ENCODE assay signal across 13 mouse cellular contexts in the genomic region with DNA sequence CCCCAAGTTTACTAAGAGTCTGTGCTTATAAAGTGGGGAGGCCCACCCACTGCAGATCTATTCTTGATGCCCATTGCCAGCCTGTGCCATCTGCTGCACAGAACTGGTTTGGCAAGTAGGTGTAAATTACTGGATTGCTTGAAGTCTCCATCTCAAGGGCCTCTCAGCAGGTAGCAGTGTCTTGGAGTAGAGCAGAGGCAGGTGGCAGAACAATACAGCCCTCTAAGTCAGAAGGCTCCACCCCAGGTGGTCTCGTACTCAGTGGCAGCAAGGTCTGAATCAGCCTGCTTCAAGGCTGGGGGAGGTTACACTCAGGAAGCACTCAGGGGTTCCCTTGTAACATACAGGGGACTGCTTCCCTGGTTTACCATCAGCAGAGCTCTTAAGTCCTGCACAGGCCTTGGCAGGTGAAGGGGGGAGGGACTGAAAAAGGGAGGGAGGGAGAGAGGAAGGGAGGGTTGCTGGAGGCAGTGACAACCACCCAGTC. TPM values are rescaled to one million over a fixed set of nuclear protein-coding genes. Genes with fewer than 3 reads are reported as not detected.
DNase-seq lines count a peak whose midpoint lies in the region; ATAC-seq lines count a peak whose summit lies in the region.
"Had no signal": no experiment of that assay in that cellular context is flagged by ENCODE, and none has a peak within 500 bp of the region (broad histone marks: within the 10 kb centered on the region; RNA-seq: fewer than 3 reads in every experiment).

No protein-coding gene starts in this region.

- H3K4me2 ChIP-seq in lung, embryonic 15.5 days: 0 out of 2 replicates have a peak overlapping the region, but pooled peaks have one; percentile 69
- no peak overlapping the region for H3K4me2 ChIP-seq in neural tube, embryonic 15.5 days
- H3K4me2 ChIP-seq in liver, embryonic 11.5 days: no peak overlapping the region
- H3K4me2 ChIP-seq: embryonic facial prominence, embryonic 12.5 days; neural tube, embryonic 12.5 days had no signal

- 39% methylated on average over 1 of the region's 1 CpGs for whole genome bisulfite sequencing in lung, embryonic 15.5 days
- 33% methylated on average over 1 of the region's 1 CpGs for WGBS in neural tube, embryonic 15.5 days
- WGBS in liver, embryonic 11.5 days: 68% methylated on average over 1 of the region's 1 CpGs

- peak; percentile 53 for ATAC-seq in lung, embryonic 15.5 days (ENCODE audit: borderline replicate concordance, extremely low read depth, low FRiP score, low TSS enrichment)
- ATAC-seq in neural tube, embryonic 15.5 days (ENCODE audit: low FRiP score): no peak
- ATAC-seq in liver, embryonic 11.5 days (replicated peaks; ENCODE audit: low FRiP score): no peak
- ATAC-seq: Patski had no signal

- H3K27ac ChIP-seq in lung, embryonic 15.5 days: peak overlapping the region; percentile 90
- H3K27ac ChIP-seq in neural tube, embryonic 15.5 days (replicated peaks): no peak overlapping the region
- no peak overlapping the region for H3K27ac ChIP-seq in liver, embryonic 11.5 days (ENCODE audit: low read depth, low read length)
- H3K27ac ChIP-seq: embryonic facial prominence, embryonic 12.5 days; neural tube, embryonic 12.5 days had no signal

- H3K9ac ChIP-seq in lung, embryonic 15.5 days: no peak overlapping the region
- no peak overlapping the region for H3K9ac ChIP-seq in neural tube, embryonic 15.5 days (replicated peaks)
- no peak overlapping the region for H3K9ac ChIP-seq in liver, embryonic 11.5 days (ENCODE audit: low read depth, low read length)
- H3K9ac ChIP-seq: embryonic facial prominence, embryonic 12.5 days; neural tube, embryonic 12.5 days had no signal

- peak; percentile 13 to 21 for DNase-seq in cerebellum, postnatal 25 days
- DNase-seq in cerebellum, adult 11 months: no peak
- no peak for DNase-seq in lung, adult 18-20 months
- peak; percentile 13 for DNase-seq in lung, postnatal 10 days
- DNase-seq in ovary, postnatal 14 days (ENCODE audit: low spot score): no peak
- DNase-seq in liver, embryonic 11.5 days (ENCODE audit: low spot score): no peak
- DNase-seq: gastrocnemius, postnatal 25 days had no signal

- H3K4me3 ChIP-seq in lung, embryonic 15.5 days: no peak overlapping the region
- no peak overlapping the region for H3K4me3 ChIP-seq in neural tube, embryonic 15.5 days (replicated peaks)
- no peak overlapping the region for H3K4me3 ChIP-seq in liver, embryonic 11.5 days (ENCODE audit: low read depth, low read length)
- H3K4me3 ChIP-seq: embryonic facial prominence, embryonic 12.5 days; megakaryocyte, embryonic 14.5 days; neural tube, embryonic 12.5 days had no signal

- H3K36me3 ChIP-seq in lung, embryonic 15.5 days: peaks cover 13% of the 10 kb centered on the region
- H3K36me3 ChIP-seq in neural tube, embryonic 15.5 days: peaks cover 17% of the 10 kb centered on the region
- peaks cover 12% of the 10 kb centered on the region for H3K36me3 ChIP-seq in liver, embryonic 11.5 days (ENCODE audit: control insufficient read depth, insufficient read depth, low read length)

- H3K9me3 ChIP-seq in lung, embryonic 15.5 days: no peaks in the 10 kb centered on the region
- no peaks in the 10 kb centered on the region for H3K9me3 ChIP-seq in neural tube, embryonic 15.5 days (replicated peaks)
- H3K9me3 ChIP-seq in liver, embryonic 11.5 days (ENCODE audit: control insufficient read depth, low read length): no peaks in the 10 kb centered on the region
- H3K9me3 ChIP-seq: embryonic facial prominence, embryonic 12.5 days; megakaryocyte, embryonic 14.5 days; neural tube, embryonic 12.5 days had no signal

- peaks cover 41% of the 10 kb centered on the region for H3K4me1 ChIP-seq in lung, embryonic 15.5 days
- peaks cover 32% of the 10 kb centered on the region for H3K4me1 ChIP-seq in neural tube, embryonic 15.5 days
- H3K4me1 ChIP-seq in liver, embryonic 11.5 days (replicated peaks; ENCODE audit: control insufficient read depth, insufficient read depth, low read length): peaks cover 18% of the 10 kb centered on the region

- H3K27me3 ChIP-seq in lung, embryonic 15.5 days: no peaks in the 10 kb centered on the region
- H3K27me3 ChIP-seq in neural tube, embryonic 15.5 days (replicated peaks): no peaks in the 10 kb centered on the region
- H3K27me3 ChIP-seq in liver, embryonic 11.5 days (replicated peaks; ENCODE audit: control insufficient read depth, insufficient read depth, low read length): peaks cover 7% of the 10 kb centered on the region; the same call in 1 of the 2 replicates
- H3K27me3 ChIP-seq: Patski had no signal

RNA-seq across cellular contexts. Expression of a gene that starts 0.7 kb away (rescaled TPM):
- polyA plus RNA-seq in lung, embryonic 15.5 days (2015; fragmentation: Nextera tagmentation; extraction: Ambion mirVana): 3.5 and 4.2 TPM in 2 replicates
- polyA plus RNA-seq in neural tube, embryonic 15.5 days (2015; fragmentation: Nextera tagmentation; extraction: Ambion mirVana): 6.4 and 7.5 TPM in 2 replicates
- 0.71 and 1.3 TPM in 2 replicates for polyA plus RNA-seq in liver, embryonic 11.5 days (2014; fragmentation: Nextera tagmentation; extraction: Ambion mirVana)

RNA-seq across cellular contexts. Expression of a gene that starts 4.8 kb away (rescaled TPM):
- 2.3 and 2.5 TPM in 2 replicates for polyA plus RNA-seq in lung, embryonic 15.5 days (2015; fragmentation: Nextera tagmentation; extraction: Ambion mirVana)
- 0.44 and 0.92 TPM in 2 replicates for polyA plus RNA-seq in neural tube, embryonic 15.5 days (2015; fragmentation: Nextera tagmentation; extraction: Ambion mirVana)
- polyA plus RNA-seq in liver, embryonic 11.5 days (2014; fragmentation: Nextera tagmentation; extraction: Ambion mirVana): 2.0 and 3.1 TPM in 2 replicates

RNA-seq across cellular contexts. Expression of a gene that starts 9.0 kb away (rescaled TPM):
- 37.5 and 37.6 TPM in 2 replicates for polyA plus RNA-seq in lung, embryonic 15.5 days (2015; fragmentation: Nextera tagmentation; extraction: Ambion mirVana)
- 59.2 and 68.3 TPM in 2 replicates for polyA plus RNA-seq in neural tube, embryonic 15.5 days (2015; fragmentation: Nextera tagmentation; extraction: Ambion mirVana)
- 18.7 and 20.9 TPM in 2 replicates for polyA plus RNA-seq in liver, embryonic 11.5 days (2014; fragmentation: Nextera tagmentation; extraction: Ambion mirVana)

RNA-seq across cellular contexts. Expression of a gene that starts 10.9 kb away (rescaled TPM):
- 4.3 and 5.8 TPM in 2 replicates for polyA plus RNA-seq in lung, embryonic 15.5 days (2015; fragmentation: Nextera tagmentation; extraction: Ambion mirVana)
- 13.0 and 13.6 TPM in 2 replicates for polyA plus RNA-seq in neural tube, embryonic 15.5 days (2015; fragmentation: Nextera tagmentation; extraction: Ambion mirVana)
- 3.4 and 3.6 TPM in 2 replicates for polyA plus RNA-seq in liver, embryonic 11.5 days (2014; fragmentation: Nextera tagmentation; extraction: Ambion mirVana)

RNA-seq across cellular contexts. Expression of a gene that starts 26.7 kb away (rescaled TPM):
- 2.6 and 2.9 TPM in 2 replicates for polyA plus RNA-seq in lung, embryonic 15.5 days (2015; fragmentation: Nextera tagmentation; extraction: Ambion mirVana)
- polyA plus RNA-seq in neural tube, embryonic 15.5 days (2015; fragmentation: Nextera tagmentation; extraction: Ambion mirVana): 3.2 and 4.6 TPM in 2 replicates
- 2.7 and 7.0 TPM in 2 replicates for polyA plus RNA-seq in liver, embryonic 11.5 days (2014; fragmentation: Nextera tagmentation; extraction: Ambion mirVana)

Comparison
In these comparisons a context has a peak if more than half of its experiments do, and no peak if none do; other contexts are left out.
1. DNase-seq: peak in cerebellum, postnatal 25 days (2 of 2) and lung, postnatal 10 days (single experiment); none in cerebellum, adult 11 months (single experiment), lung, adult 18-20 months (0 of 2), ovary, postnatal 14 days (single experiment) and liver, embryonic 11.5 days (single experiment).